Mouse (Mus musculus): Measurements from ENCODE around the gene Gm45837. TPM values are rescaled to one million over a fixed set of nuclear protein-coding genes. Genes with fewer than 3 reads are reported as not detected.
A peak's percentile ranks its signal among the peaks of the same experiment; 100 is the strongest.

The Gm45837 gene
- total and polyA plus RNA-seq, 2 experiments from 2014 or later: not detected

- no peaks in the 10 kb centered on the region for H3K27me3 ChIP-seq (ENCODE audit: insufficient read depth, low read length)
- no peak overlapping the region for H3K9ac ChIP-seq
- no peak overlapping the region for H3K4me3 ChIP-seq (ENCODE audit: low read depth, low read length)
- H3K4me2 ChIP-seq (ENCODE audit: low read depth): no peak overlapping the region
- DNase-seq (no peak), ATAC-seq (no peak)
- H3K4me1 ChIP-seq (ENCODE audit: insufficient read depth): peaks cover 9% of the 10 kb centered on the region
- peak overlapping the region; percentile 29; the same call in 1 of the 2 replicates for H3K27ac ChIP-seq (ENCODE audit: low read depth, low read length)
- WGBS: 35% methylated on average over 9 of the region's 9 CpGs
- no peaks in the 10 kb centered on the region for H3K36me3 ChIP-seq (ENCODE audit: insufficient read depth)
- no peaks in the 10 kb centered on the region for H3K9me3 ChIP-seq (ENCODE audit: low read length)
- TF ChIP-seq CTCF (IDR thresholded peaks at IDR 0.05; ENCODE audit: low read depth): no peak
Measured at GRCm38 (mm10) chr7:101539774-101540173, 129.1 kb downstream of the Gm45837 start.

DNA sequence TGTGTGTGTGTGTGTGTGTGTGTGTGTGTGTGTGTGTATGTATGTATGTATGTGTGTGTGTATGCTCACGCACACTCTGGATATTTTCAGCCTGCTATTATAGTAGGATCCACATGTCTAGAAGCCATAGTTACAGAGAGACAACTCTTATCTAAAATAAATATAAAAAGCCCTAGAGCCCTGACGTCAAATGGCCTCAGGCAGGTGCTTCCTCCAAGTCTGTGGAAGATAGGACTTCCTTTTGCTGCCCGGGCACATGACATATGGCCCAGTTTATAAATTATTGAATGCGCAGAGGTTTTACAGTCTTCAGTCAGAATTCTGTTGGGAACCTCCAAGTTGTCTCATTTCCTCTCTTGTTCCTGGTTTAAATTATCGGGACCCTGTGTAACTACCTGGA is 130.0 kb downstream of the Gm45837 start:
- WGBS: 86% methylated on average over 5 of the region's 5 CpGs
- Histone ChIP-seq H3K4me3 (ENCODE audit: low read depth, low read length) (no peak overlapping the region), H3K27me3 (ENCODE audit: insufficient read depth, low read length) (no peaks in the 10 kb centered on the region), H3K4me1 (ENCODE audit: insufficient read depth) (peaks cover under 1% of the 10 kb centered on the region; the same call in 1 of the 2 replicates), H3K4me2 (ENCODE audit: low read depth) (no peak overlapping the region), H3K36me3 (ENCODE audit: insufficient read depth) (no peaks in the 10 kb centered on the region), H3K27ac (ENCODE audit: low read depth, low read length) (no peak overlapping the region), H3K9me3 (ENCODE audit: low read length) (no peaks in the 10 kb centered on the region), H3K9ac (no peak overlapping the region)
- no peak for ATAC-seq
- TF ChIP-seq CTCF (IDR thresholded peaks at IDR 0.05; ENCODE audit: low read depth): no peak
- no peak for DNase-seq

DNA sequence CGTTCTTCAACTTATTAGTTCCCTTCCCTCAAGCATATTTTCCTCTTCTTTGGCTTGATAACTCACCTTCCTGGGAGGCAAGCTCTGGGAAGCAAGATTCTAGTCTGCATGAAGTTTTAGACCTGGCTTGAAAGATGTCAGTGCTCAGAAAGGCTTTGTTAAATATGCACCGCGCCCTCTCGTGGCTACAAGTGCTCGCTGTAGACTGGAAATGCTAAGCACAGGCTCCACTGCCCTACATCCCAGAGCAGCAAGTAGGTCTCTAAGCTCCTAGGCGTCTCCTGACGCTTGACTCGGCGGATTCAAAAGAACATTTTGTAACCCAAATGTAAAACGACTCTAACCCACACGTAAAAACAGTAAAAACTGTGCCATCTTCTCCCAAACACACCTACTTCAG is 130.4 kb downstream of the Gm45837 start:
- H3K4me2 ChIP-seq (ENCODE audit: low read depth): no peak overlapping the region
- WGBS: 4% methylated on average over 11 of the region's 11 CpGs
- DNase-seq (peak; percentile 91), ATAC-seq (peak; percentile 89)
- H3K4me3 ChIP-seq (ENCODE audit: low read depth, low read length): no peak overlapping the region
- H3K9ac ChIP-seq: no peak overlapping the region; the same call in 1 of the 2 replicates
- H3K27me3 ChIP-seq (ENCODE audit: insufficient read depth, low read length): no peaks in the 10 kb centered on the region
- H3K27ac ChIP-seq (ENCODE audit: low read depth, low read length): no peak overlapping the region
- H3K36me3 ChIP-seq (ENCODE audit: insufficient read depth): no peaks in the 10 kb centered on the region
- no peaks in the 10 kb centered on the region for H3K4me1 ChIP-seq (ENCODE audit: insufficient read depth)
- H3K9me3 ChIP-seq (ENCODE audit: low read length): no peaks in the 10 kb centered on the region
- TF ChIP-seq CTCF (IDR thresholded peaks at IDR 0.05; ENCODE audit: low read depth): peak; percentile 89

- Histone ChIP-seq H3K4me2 (ENCODE audit: low read depth) (no peak overlapping the region), H3K9ac (no peak overlapping the region), H3K4me3 (ENCODE audit: low read depth, low read length) (no peak overlapping the region), H3K27me3 (ENCODE audit: insufficient read depth, low read length) (no peaks in the 10 kb centered on the region), H3K4me1 (ENCODE audit: insufficient read depth) (no peaks in the 10 kb centered on the region), H3K27ac (ENCODE audit: low read depth, low read length) (no peak overlapping the region), H3K9me3 (ENCODE audit: low read length) (no peaks in the 10 kb centered on the region), H3K36me3 (ENCODE audit: insufficient read depth) (no peaks in the 10 kb centered on the region)
- TF ChIP-seq CTCF (IDR thresholded peaks at IDR 0.05; ENCODE audit: low read depth): no peak
- ATAC-seq: no peak
- WGBS: 57% methylated on average over 10 of the region's 10 CpGs
- DNase-seq: no peak
Measured at GRCm38 (mm10) chr7:101541734-101542133, 131.0 kb downstream of the Gm45837 start.

- Histone ChIP-seq H3K9me3 (ENCODE audit: low read length) (no peaks in the 10 kb centered on the region), H3K9ac (no peak overlapping the region), H3K4me2 (ENCODE audit: low read depth) (no peak overlapping the region), H3K27me3 (ENCODE audit: insufficient read depth, low read length) (no peaks in the 10 kb centered on the region), H3K27ac (ENCODE audit: low read depth, low read length) (no peak overlapping the region), H3K4me3 (ENCODE audit: low read depth, low read length) (no peak overlapping the region), H3K36me3 (ENCODE audit: insufficient read depth) (no peaks in the 10 kb centered on the region), H3K4me1 (ENCODE audit: insufficient read depth) (no peaks in the 10 kb centered on the region)
- WGBS: 84% methylated on average over 3 of the region's 3 CpGs
- ATAC-seq: no peak
- DNase-seq: no peak
- TF ChIP-seq CTCF (IDR thresholded peaks at IDR 0.05; ENCODE audit: low read depth): no peak
Measured at GRCm38 (mm10) chr7:101547651-101548050, 137.0 kb downstream of the Gm45837 start.

- no peak overlapping the region for H3K4me2 ChIP-seq (ENCODE audit: low read depth)
- no peak for ATAC-seq
- DNase-seq: no peak
- no peak for TF ChIP-seq CTCF (IDR thresholded peaks at IDR 0.05; ENCODE audit: low read depth)
- no peak overlapping the region for H3K27ac ChIP-seq (ENCODE audit: low read depth, low read length)
- H3K9ac ChIP-seq: no peak overlapping the region
- 74% methylated on average over 3 of the region's 3 CpGs for WGBS
- H3K4me1 ChIP-seq (ENCODE audit: insufficient read depth): no peaks in the 10 kb centered on the region
- no peaks in the 10 kb centered on the region for H3K27me3 ChIP-seq (ENCODE audit: insufficient read depth, low read length)
- no peaks in the 10 kb centered on the region for H3K36me3 ChIP-seq (ENCODE audit: insufficient read depth)
- no peaks in the 10 kb centered on the region for H3K9me3 ChIP-seq (ENCODE audit: low read length)
- H3K4me3 ChIP-seq (ENCODE audit: low read depth, low read length): no peak overlapping the region
Measured at GRCm38 (mm10) chr7:101549266-101549665, 138.6 kb downstream of the Gm45837 start.

- no peak overlapping the region for H3K4me3 ChIP-seq (ENCODE audit: low read depth, low read length)
Measured at GRCm38 (mm10) chr7:101550686-101551485, 140.2 kb downstream of the Gm45837 start.

More at GRCm38 (mm10) chr7:101550686-101551485, 140.2 kb downstream of the Gm45837 start:
- H3K27me3 ChIP-seq (ENCODE audit: insufficient read depth, low read length): no peaks in the 10 kb centered on the region
- ATAC-seq (no peak), DNase-seq (no peak)
- H3K27ac ChIP-seq (ENCODE audit: low read depth, low read length): no peak overlapping the region
- H3K9me3 ChIP-seq (ENCODE audit: low read length): no peaks in the 10 kb centered on the region
- WGBS: 71% methylated on average over 7 of the region's 7 CpGs
- no peaks in the 10 kb centered on the region for H3K36me3 ChIP-seq (ENCODE audit: insufficient read depth)
- no peaks in the 10 kb centered on the region for H3K4me1 ChIP-seq (ENCODE audit: insufficient read depth)
- TF ChIP-seq CTCF (IDR thresholded peaks at IDR 0.05; ENCODE audit: low read depth): no peak
- H3K9ac ChIP-seq: no peak overlapping the region
- no peak overlapping the region for H3K4me2 ChIP-seq (ENCODE audit: low read depth)

All from forebrain, postnatal 0 days (tissue).